Mouse (Mus musculus): Measurements from ENCODE around the gene Ccdc27. TPM values are rescaled to one million over a fixed set of nuclear protein-coding genes. Genes with fewer than 3 reads are reported as not detected.

The Ccdc27 gene
- polyA plus RNA-seq, 1 experiment from 2014 or later, result not detected

GRCm38 (mm10) chr4:154005488-154005887 lies 37.0 kb downstream of the Ccdc27 start:
- no peak for ATAC-seq (replicated peaks; ENCODE audit: extremely low read depth, insufficient read depth, low FRiP score)

GRCm38 (mm10) chr4:153993505-153993904 lies 49.0 kb downstream of the Ccdc27 start:
- Histone ChIP-seq H3K27ac (ENCODE audit: low read length) (no peak overlapping the region), H3K4me3 (ENCODE audit: low read length) (no peak overlapping the region), H3K4me1 (ENCODE audit: control insufficient read depth, insufficient read depth, low read length) (no peaks in the 10 kb centered on the region), H3K9me3 (replicated peaks; ENCODE audit: control insufficient read depth, low read length) (no peaks in the 10 kb centered on the region), H3K27me3 (ENCODE audit: control insufficient read depth, insufficient read depth, low read length) (no peaks in the 10 kb centered on the region), H3K36me3 (ENCODE audit: control insufficient read depth, insufficient read depth) (peaks cover 52% of the 10 kb centered on the region), H3K9ac (ENCODE audit: low read length) (no peak overlapping the region), H3K4me2 (ENCODE audit: low read depth, low read length) (no peak overlapping the region)
- 82% methylated on average over 8 of the region's 8 CpGs for WGBS
- no peak for ATAC-seq (replicated peaks; ENCODE audit: extremely low read depth, insufficient read depth, low FRiP score)

More at GRCm38 (mm10) chr4:154005488-154005887, 37.0 kb downstream of the Ccdc27 start:
- 86% methylated on average over 5 of the region's 5 CpGs for WGBS
- Histone ChIP-seq H3K4me1 (ENCODE audit: control insufficient read depth, insufficient read depth, low read length) (no peaks in the 10 kb centered on the region), H3K9ac (ENCODE audit: low read length) (no peak overlapping the region), H3K9me3 (replicated peaks; ENCODE audit: control insufficient read depth, low read length) (no peaks in the 10 kb centered on the region), H3K4me2 (ENCODE audit: low read depth, low read length) (no peak overlapping the region), H3K36me3 (ENCODE audit: control insufficient read depth, insufficient read depth) (peaks cover 22% of the 10 kb centered on the region), H3K27ac (ENCODE audit: low read length) (no peak overlapping the region), H3K27me3 (ENCODE audit: control insufficient read depth, insufficient read depth, low read length) (no peaks in the 10 kb centered on the region), H3K4me3 (ENCODE audit: low read length) (no peak overlapping the region)

- 87% methylated on average over 10 of the region's 10 CpGs for WGBS
- no peak for ATAC-seq (replicated peaks; ENCODE audit: extremely low read depth, insufficient read depth, low FRiP score)
Observed at GRCm38 (mm10) chr4:153992715-153993114, 49.8 kb downstream of the Ccdc27 start.

GRCm38 (mm10) chr4:153980470-153980869 lies 62.0 kb downstream of the Ccdc27 start:
- no peaks in the 10 kb centered on the region for H3K27me3 ChIP-seq (ENCODE audit: control insufficient read depth, insufficient read depth, low read length)
- H3K4me2 ChIP-seq (ENCODE audit: low read depth, low read length), result no peak overlapping the region
- H3K4me1 ChIP-seq (ENCODE audit: control insufficient read depth, insufficient read depth, low read length), result peaks cover 7% of the 10 kb centered on the region
- H3K36me3 ChIP-seq (ENCODE audit: control insufficient read depth, insufficient read depth), result peaks cover 42% of the 10 kb centered on the region
- ATAC-seq (replicated peaks; ENCODE audit: extremely low read depth, insufficient read depth, low FRiP score), result no peak
- no peak overlapping the region for H3K9ac ChIP-seq (ENCODE audit: low read length)
- H3K27ac ChIP-seq (ENCODE audit: low read length), result no peak overlapping the region
- no peaks in the 10 kb centered on the region for H3K9me3 ChIP-seq (replicated peaks; ENCODE audit: control insufficient read depth, low read length)
- WGBS, result 88% methylated on average over 11 of the region's 11 CpGs
- H3K4me3 ChIP-seq (ENCODE audit: low read length), result no peak overlapping the region

More at GRCm38 (mm10) chr4:153992715-153993114, 49.8 kb downstream of the Ccdc27 start:
- Histone ChIP-seq H3K36me3 (ENCODE audit: control insufficient read depth, insufficient read depth) (peaks cover 54% of the 10 kb centered on the region), H3K27ac (ENCODE audit: low read length) (no peak overlapping the region), H3K9ac (ENCODE audit: low read length) (no peak overlapping the region), H3K4me2 (ENCODE audit: low read depth, low read length) (no peak overlapping the region), H3K4me1 (ENCODE audit: control insufficient read depth, insufficient read depth, low read length) (no peaks in the 10 kb centered on the region), H3K4me3 (ENCODE audit: low read length) (no peak overlapping the region), H3K9me3 (replicated peaks; ENCODE audit: control insufficient read depth, low read length) (no peaks in the 10 kb centered on the region), H3K27me3 (ENCODE audit: control insufficient read depth, insufficient read depth, low read length) (no peaks in the 10 kb centered on the region)

GRCm38 (mm10) chr4:153979243-153979642 lies 63.2 kb downstream of the Ccdc27 start:
- Histone ChIP-seq H3K4me1 (ENCODE audit: control insufficient read depth, insufficient read depth, low read length) (peaks cover 7% of the 10 kb centered on the region), H3K27ac (ENCODE audit: low read length) (no peak overlapping the region), H3K4me2 (ENCODE audit: low read depth, low read length) (no peak overlapping the region), H3K36me3 (ENCODE audit: control insufficient read depth, insufficient read depth) (peaks cover 31% of the 10 kb centered on the region), H3K9ac (ENCODE audit: low read length) (no peak overlapping the region), H3K9me3 (replicated peaks; ENCODE audit: control insufficient read depth, low read length) (no peaks in the 10 kb centered on the region), H3K27me3 (ENCODE audit: control insufficient read depth, insufficient read depth, low read length) (no peaks in the 10 kb centered on the region), H3K4me3 (ENCODE audit: low read length) (no peak overlapping the region)
- ATAC-seq (replicated peaks; ENCODE audit: extremely low read depth, insufficient read depth, low FRiP score), result no peak
- 84% methylated on average over 10 of the region's 10 CpGs for WGBS

Other genes starting within 250 kb of the Ccdc27 start
- 47.3 and 48.4 TPM in 2 replicates for gene A430005L14Rik, start 85.4 kb downstream of the Ccdc27 start, polyA plus RNA-seq (2015; fragmentation: Nextera tagmentation; extraction: Ambion mirVana)
- gene Dffb, start 67.6 kb downstream of the Ccdc27 start, polyA plus RNA-seq (2015; fragmentation: Nextera tagmentation; extraction: Ambion mirVana), result 8.5 and 8.6 TPM in 2 replicates
- 14.1 and 17.7 TPM in 2 replicates for gene Cep104, start 67.5 kb downstream of the Ccdc27 start, polyA plus RNA-seq (2015; fragmentation: Nextera tagmentation; extraction: Ambion mirVana)
- 14.7 and 15.1 TPM in 2 replicates for gene Lrrc47, start 30.9 kb downstream of the Ccdc27 start, polyA plus RNA-seq (2015; fragmentation: Nextera tagmentation; extraction: Ambion mirVana)
- 29.3 and 38.1 TPM in 2 replicates for gene Smim1, start 16.4 kb downstream of the Ccdc27 start, polyA plus RNA-seq (2015; fragmentation: Nextera tagmentation; extraction: Ambion mirVana)
- gene Trp73, start 97.5 kb upstream of the Ccdc27 start, polyA plus RNA-seq (2015; fragmentation: Nextera tagmentation; extraction: Ambion mirVana), result 0.20 and 0.31 TPM in 2 replicates
- 23.5 and 24.4 TPM in 2 replicates for gene Wrap73, start 99.7 kb upstream of the Ccdc27 start, polyA plus RNA-seq (2015; fragmentation: Nextera tagmentation; extraction: Ambion mirVana)
- 143 and 147 TPM in 2 replicates for gene Tprgl, start 118.0 kb upstream of the Ccdc27 start, polyA plus RNA-seq (2015; fragmentation: Nextera tagmentation; extraction: Ambion mirVana)
- 33.8 and 38.8 TPM in 2 replicates for gene Megf6, start 128.1 kb upstream of the Ccdc27 start, polyA plus RNA-seq (2015; fragmentation: Nextera tagmentation; extraction: Ambion mirVana)

Measured in heart, embryonic 16.5 days (tissue).